Mouse (Mus musculus) bone marrow macrophage, adult 2 months (primary cell): ENCODE measurements around the gene Fgfr1op. TPM values are rescaled to one million over a fixed set of nuclear protein-coding genes. Genes with fewer than 3 reads are reported as not detected.

Experiments used
- H3K27ac ChIP-seq: 2 replicates; pipeline ENCODE4 v1.5.1; 2012; ENCODE audit warnings: low read depth, low read length; ENCODE audit not compliant: insufficient read depth
- H3K4me1 ChIP-seq: 2 replicates; pipeline ENCODE4 v1.6.1; 2012; ENCODE audit warnings: low read length; ENCODE audit not compliant: control insufficient read depth, insufficient read depth
- H3K4me3 ChIP-seq: 2 replicates; pipeline ENCODE4 v1.5.1; 2012; ENCODE audit warnings: mild to moderate bottlenecking, low read length, moderate library complexity; ENCODE audit not compliant: insufficient read depth
- CTCF ChIP-seq: IDR thresholded peaks from 2 replicates; pipeline ENCODE4 v1.5.1; 2012; ENCODE audit warnings: low read depth, mild to moderate bottlenecking, low read length, moderate library complexity
- POLR2A ChIP-seq: IDR thresholded peaks from 2 replicates; pipeline ENCODE4 v1.6.1; 2012; ENCODE audit warnings: mild to moderate bottlenecking, low read depth, low read length, borderline replicate concordance
- polyA plus RNA-seq: library from polyadenylated mRNA; stranded (reverse); fragments of >200 nt; gene quantifications from 2 replicates; pipeline ENCODE4 v1.2.4, GENCODE M21; 2012; ENCODE audit not compliant: missing spikeins, insufficient read depth, insufficient read length

Fgfr1op gene
- polyA plus RNA-seq, 1 experiment: 17.4 TPM

DNA sequence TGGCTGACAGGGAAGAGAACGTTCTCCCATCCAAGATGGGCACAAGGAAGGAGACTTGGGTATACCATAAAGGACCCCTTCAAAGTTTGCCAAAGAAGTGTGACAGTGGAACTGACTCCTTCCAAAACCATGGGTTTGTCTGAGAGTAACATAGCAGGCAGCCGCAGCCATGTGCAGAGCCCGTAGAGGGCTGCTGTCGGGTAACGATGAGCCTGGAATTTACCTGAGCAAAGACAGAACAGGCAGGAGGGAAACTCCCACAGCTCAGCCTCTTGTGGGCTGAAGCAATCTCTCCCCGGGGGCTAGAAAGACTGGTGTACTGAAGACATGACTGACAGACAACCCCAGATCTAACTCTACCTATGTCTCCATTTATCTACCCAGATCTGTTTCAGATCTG is 46.1 kb downstream of the Fgfr1op start:
- Histone ChIP-seq H3K4me1 (peaks cover 31% of the 10 kb centered on the region), H3K27ac (no peak overlapping the region), H3K4me3 (no peak overlapping the region)
- no peak for TF ChIP-seq CTCF
- TF ChIP-seq POLR2A: no peak

DNA sequence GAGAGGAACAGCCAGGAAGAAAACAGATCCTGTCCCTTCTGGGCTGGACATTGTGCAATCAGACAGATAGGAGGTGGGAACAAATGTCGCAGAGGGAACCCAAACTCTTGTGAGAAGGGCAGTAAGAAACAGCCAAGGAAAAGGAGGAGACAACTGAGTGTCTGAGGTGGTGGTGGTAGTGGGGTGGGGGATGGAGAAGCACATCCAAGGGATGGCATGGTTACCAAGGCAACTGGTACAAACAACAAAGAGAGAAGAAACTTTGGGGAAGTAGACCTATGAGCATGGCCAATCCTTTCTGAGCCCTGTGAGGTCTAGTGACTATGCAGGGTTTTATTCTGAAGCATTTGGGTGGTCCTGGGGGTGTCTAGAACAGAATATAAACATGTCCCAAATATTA is 49.1 kb downstream of the Fgfr1op start:
- TF ChIP-seq POLR2A (no peak), CTCF (no peak)
- Histone ChIP-seq H3K4me1 (peaks cover 31% of the 10 kb centered on the region), H3K27ac (peak overlapping the region; percentile 46), H3K4me3 (no peak overlapping the region)

DNA sequence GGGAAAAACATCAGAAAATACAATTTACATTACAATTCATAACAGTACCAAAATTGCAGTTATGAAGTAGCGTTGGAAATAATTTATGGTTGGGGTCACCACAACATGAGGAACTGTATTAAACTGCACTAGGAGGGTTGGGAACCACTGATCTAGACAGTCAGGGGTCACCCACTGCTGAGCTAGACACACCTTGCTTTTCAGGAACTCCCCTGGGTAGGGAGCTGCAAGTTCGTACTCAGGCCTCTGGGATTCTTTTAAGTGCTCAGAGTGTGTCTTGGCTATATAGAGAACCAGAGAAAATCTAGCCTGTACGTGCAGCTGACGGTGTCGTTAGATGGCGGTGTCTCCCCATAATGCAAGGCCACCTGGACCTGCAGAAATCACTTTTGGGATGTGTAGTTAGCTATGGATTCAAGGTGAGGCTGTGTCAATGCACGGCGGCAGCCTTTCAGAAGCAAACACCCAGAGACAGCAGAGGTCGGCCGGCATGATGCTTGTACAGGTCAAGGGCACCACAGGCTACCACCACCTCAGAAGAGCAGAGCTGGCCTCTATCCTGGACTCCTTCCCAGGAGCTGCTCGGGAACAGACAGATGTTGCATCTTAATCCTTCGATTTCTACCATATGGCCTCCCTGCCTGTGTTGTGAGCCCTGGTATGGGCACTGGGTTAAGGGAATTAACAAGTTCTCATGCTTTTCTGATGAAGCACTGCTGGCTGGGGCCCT is 49.9 kb downstream of the Fgfr1op start:
- peaks cover 30% of the 10 kb centered on the region for H3K4me1 ChIP-seq
- H3K4me3 ChIP-seq: no peak overlapping the region
- no peak overlapping the region for H3K27ac ChIP-seq
- TF ChIP-seq CTCF: no peak
- no peak for TF ChIP-seq POLR2A

- H3K4me1 ChIP-seq: peaks cover 6% of the 10 kb centered on the region
- no peak overlapping the region for H3K4me3 ChIP-seq
- H3K27ac ChIP-seq: no peak overlapping the region
- TF ChIP-seq POLR2A (no peak), CTCF (no peak)
Measured at GRCm38 (mm10) chr17:8223225-8223624, 57.9 kb downstream of the Fgfr1op start.

DNA sequence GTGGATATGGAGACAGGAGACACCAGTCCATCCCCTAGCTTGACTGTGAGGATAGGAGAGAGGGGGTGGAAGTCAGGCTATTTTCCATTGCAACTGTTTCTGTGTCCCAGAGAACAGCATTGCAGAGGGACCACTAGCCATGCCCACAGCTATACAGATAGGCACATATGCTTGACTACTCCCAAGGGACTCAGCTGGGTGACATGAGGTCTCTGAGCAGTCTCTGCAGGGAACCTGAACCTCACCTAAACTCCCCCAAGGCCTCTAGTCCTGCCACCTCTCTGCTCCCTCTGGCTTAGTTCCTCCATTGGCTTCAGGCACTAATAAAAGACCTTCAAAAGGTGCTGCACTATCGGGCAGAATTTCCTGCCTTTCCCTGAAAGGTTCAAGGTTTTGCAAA is 58.8 kb downstream of the Fgfr1op start:
- TF ChIP-seq POLR2A (no peak), CTCF (no peak)
- no peak overlapping the region for H3K27ac ChIP-seq

GRCm38 (mm10) chr17:8225166-8225565 is 59.9 kb downstream of the Fgfr1op start:
- TF ChIP-seq POLR2A: no peak
- no peak for TF ChIP-seq CTCF
- no peak overlapping the region for H3K4me3 ChIP-seq
- H3K27ac ChIP-seq: peak overlapping the region; percentile 39
- H3K4me1 ChIP-seq: peaks cover 8% of the 10 kb centered on the region

More for the DNA sequence above, 58.8 kb downstream of the Fgfr1op start:
- Histone ChIP-seq H3K4me3 (no peak overlapping the region), H3K4me1 (peaks cover 6% of the 10 kb centered on the region)

DNA sequence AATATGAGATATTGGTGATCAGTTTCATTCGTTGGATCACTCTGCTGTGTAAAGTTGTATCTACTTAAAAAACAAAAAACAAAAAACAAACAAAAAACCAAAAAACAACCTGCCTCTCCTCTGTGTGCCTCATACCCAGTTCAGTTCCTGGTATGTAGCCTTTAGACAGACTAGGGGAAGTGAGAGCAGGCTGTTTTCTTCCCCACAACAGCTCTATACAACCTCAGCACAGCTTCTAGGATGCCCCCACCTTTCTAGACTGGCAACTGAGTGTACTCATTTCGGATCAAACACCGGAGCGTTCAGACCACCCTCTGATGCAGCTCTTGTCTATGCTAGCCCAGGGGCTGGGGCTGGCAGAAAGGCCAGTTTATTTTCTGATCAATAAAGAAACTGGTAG is 60.4 kb downstream of the Fgfr1op start:
- peaks cover 8% of the 10 kb centered on the region for H3K4me1 ChIP-seq
- no peak overlapping the region for H3K4me3 ChIP-seq
- TF ChIP-seq POLR2A (no peak), CTCF (no peak)
- peak overlapping the region; percentile 39 for H3K27ac ChIP-seq

DNA sequence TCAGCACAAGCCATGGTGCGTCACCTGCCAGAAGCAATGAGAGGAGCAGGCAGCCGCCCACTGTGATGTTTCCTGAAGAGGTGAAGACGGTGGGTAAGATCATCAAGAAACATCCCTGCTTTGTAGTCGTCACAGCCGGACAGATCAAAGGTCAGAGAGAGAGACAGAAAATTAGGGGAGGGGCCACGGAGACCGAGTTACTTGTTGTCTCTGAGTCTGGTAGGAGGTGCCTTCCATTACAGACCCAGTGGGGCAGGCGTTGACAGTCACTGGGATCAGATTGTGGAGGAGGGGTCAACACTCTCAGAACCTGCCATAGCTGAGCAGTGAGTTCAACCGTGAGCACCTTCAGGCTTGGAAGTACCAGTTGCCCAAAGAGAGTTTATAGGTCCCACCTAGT is 63.3 kb downstream of the Fgfr1op start:
- TF ChIP-seq CTCF (no peak), POLR2A (no peak)
- peaks cover 24% of the 10 kb centered on the region for H3K4me1 ChIP-seq
- H3K27ac ChIP-seq: no peak overlapping the region
- no peak overlapping the region for H3K4me3 ChIP-seq

GRCm38 (mm10) chr17:8229607-8230006 is 64.3 kb downstream of the Fgfr1op start:
- Histone ChIP-seq H3K4me1 (peaks cover 26% of the 10 kb centered on the region), H3K27ac (no peak overlapping the region), H3K4me3 (no peak overlapping the region)
- TF ChIP-seq POLR2A (no peak), CTCF (no peak)

DNA sequence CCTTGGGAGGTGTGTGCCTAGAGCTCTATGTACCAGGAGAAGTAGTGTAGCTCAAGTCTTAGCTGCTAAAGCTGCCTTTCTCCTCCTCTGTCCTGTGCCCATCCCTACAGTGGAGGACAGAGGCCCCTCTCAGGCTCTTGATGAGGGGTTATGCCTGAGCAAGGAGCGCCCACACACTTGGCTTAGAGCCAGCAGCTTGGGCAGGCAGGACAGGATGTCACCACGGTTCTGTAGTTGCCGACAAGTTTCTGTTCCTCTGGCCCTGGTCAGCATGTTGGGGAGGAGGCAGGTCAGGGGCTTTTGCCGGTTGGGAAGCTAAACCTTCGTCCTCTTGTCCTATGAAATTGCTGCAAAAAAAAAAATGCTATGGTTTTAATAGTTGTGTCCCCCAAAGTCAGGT is 66.8 kb downstream of the Fgfr1op start:
- Histone ChIP-seq H3K4me1 (peaks cover 20% of the 10 kb centered on the region), H3K4me3 (no peak overlapping the region), H3K27ac (no peak overlapping the region)
- TF ChIP-seq CTCF: no peak
